Mouse (Mus musculus): ENCODE data around the gene Hal. TPM values are rescaled to one million over a fixed set of nuclear protein-coding genes. Genes with fewer than 3 reads are reported as not detected.

Gene Hal
- total RNA-seq, 2 experiments from 2014 or later = 0.08 to 0.15 TPM

DNA sequence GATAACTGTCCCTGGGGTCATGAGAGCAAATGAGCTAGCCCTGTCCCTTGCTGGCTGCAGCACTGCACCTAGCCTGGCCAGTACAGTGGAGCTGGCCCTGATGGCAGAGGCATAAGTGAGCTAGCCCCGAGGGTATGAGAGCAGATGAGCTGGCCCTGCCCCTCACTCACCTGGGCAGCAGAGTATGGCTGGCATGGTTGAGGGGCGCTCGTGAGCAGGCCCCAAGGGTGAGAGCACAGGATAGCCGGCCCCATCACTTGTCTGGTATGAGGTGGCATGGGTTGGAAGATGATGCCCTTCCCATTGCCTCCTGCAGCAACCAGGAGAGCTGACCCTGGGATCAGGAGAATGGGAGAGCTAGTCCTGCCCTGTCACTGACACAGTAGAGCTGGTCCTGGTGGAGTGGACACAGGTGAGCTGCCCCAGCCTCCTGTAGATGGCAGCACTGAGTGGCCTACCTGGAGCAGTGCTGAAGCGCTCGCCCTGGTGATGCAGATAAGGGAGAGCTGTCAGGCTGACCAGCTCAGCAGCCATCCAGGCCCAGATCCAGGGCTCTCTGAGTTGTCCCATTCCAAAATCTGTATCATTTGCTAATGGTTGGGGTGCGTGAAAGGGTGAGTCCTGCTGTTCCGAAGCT lies 3.4 kb upstream of the Hal start:
- Histone ChIP-seq H3K27ac (no peak overlapping the region), H3K4me3 (no peak overlapping the region)
- DNase-seq (ENCODE audit: low spot score in 2 of 2) = peak in 1 of 2 experiments; percentile 24
- TF ChIP-seq CTCF (conservative IDR thresholded peaks at IDR 0.05) = peak; percentile 72

DNA sequence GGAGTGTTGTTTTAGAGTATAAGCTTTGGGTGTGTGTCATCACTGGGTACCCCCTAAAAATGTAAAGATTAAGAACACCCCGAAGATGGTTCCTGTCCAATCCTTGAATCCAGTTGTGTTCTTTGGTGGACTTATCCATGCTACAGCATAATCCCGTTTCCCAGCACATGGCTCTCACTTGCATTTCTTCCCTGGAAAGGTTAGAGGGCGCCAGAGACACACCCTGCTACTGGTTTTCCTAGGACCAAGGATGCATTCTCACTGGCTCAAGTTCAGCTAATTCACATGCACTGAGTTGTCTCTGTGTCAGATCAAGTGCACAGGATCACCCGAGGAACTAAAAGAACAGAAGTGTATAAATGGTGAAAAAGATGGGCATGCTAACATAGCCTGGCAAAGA lies 1.9 kb upstream of the Hal start:
- DNase-seq (ENCODE audit: low spot score in 2 of 2) = peak; percentile 44 to 61
- Histone ChIP-seq H3K27ac (no peak overlapping the region), H3K4me3 (no peak overlapping the region)
- peak; percentile 83 for TF ChIP-seq CTCF (conservative IDR thresholded peaks at IDR 0.05)

DNA sequence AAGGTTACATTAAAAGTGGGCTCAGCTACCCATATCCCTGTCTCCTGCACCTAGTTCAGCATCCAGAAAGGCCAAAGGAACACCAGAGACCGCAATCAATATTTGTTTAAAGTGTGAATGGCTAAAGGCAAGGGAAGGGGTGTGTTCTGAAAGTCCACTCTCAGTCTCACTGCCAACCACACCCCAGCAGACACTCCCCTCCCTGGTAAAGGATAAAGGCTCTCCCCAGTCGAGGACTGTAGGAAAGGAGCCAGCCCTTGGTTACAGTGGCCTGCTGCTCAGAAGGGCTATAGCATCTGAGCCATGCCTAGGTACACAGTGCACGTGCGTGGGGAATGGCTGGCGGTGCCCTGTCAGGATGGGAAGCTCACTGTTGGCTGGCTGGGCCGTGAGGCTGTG lies 259 bp downstream of the Hal start:
- DNase-seq (ENCODE audit: low spot score in 2 of 2) = no peak
- TF ChIP-seq CTCF (conservative IDR thresholded peaks at IDR 0.05) = no peak
- Histone ChIP-seq H3K27ac (no peak overlapping the region), H3K4me3 (no peak overlapping the region)

DNA sequence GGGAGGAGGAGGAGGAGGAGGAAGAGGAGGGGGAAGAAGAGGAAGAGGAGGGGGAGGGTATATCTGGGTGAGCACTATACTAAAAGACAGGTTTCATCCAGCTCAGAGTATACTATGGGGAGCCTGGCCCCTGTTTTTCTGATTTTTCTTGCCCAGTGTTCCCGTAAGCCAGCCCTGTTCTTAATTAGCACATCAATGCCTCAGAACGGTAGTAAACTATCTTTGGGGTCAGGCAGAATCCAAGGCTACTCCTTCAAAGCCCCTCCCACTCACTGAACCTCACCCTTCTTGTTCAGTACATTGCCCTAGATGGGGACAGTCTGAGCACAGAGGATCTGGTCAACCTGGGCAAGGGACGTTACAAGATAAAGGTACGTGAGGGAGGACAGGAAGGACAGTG lies 1.9 kb downstream of the Hal start:
- Histone ChIP-seq H3K27ac (no peak overlapping the region), H3K4me3 (no peak overlapping the region)
- no peak for TF ChIP-seq CTCF (conservative IDR thresholded peaks at IDR 0.05)
- DNase-seq (ENCODE audit: low spot score in 2 of 2) = no peak

DNA sequence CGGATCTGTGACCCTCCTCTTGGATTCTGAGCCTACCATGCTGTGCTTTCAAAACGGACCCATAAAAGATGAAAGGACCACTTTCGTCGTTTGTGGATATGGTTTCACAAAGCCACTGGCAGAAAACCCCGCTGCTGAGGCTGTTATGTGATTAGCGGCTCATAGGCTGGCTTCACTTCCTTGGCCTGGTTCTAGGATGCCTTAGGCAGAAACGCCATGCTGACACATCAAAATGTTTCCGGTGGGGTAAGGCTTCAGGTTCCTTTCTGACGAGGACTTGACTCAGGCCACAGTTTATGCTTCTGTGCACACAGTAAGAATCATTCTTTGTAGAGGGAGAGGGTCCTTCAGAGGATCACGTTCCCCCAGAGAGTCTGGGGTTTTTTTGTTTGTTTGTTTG lies 12.3 kb downstream of the Hal start:
- no peak overlapping the region for H3K4me3 ChIP-seq
- DNase-seq (ENCODE audit: low spot score in 2 of 2) = no peak
- no peak for TF ChIP-seq CTCF (conservative IDR thresholded peaks at IDR 0.05)
- no peak overlapping the region for H3K27ac ChIP-seq

DNA sequence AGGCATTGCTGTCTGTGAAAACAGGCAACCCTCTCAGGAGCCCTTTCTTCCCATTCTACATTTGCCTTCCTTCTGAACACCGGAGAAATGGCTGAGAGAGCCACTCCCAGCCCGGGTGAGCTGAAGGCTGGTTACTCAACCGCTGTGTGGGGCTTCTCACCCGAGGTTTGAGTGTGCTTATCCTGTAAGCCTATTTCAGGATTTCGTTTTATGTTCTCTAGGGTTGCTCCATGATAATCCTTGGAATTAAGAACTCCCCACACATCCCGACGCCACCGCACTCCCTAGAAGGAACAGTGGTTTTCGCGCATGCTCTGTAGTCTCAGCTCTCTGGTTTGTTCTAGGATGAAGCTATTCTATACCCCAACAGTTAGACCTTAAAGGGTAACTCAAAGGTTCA lies 12.8 kb downstream of the Hal start:
- DNase-seq (ENCODE audit: low spot score in 2 of 2) = no peak
- Histone ChIP-seq H3K4me3 (no peak overlapping the region), H3K27ac (no peak overlapping the region)
- TF ChIP-seq CTCF (conservative IDR thresholded peaks at IDR 0.05) = no peak

DNA sequence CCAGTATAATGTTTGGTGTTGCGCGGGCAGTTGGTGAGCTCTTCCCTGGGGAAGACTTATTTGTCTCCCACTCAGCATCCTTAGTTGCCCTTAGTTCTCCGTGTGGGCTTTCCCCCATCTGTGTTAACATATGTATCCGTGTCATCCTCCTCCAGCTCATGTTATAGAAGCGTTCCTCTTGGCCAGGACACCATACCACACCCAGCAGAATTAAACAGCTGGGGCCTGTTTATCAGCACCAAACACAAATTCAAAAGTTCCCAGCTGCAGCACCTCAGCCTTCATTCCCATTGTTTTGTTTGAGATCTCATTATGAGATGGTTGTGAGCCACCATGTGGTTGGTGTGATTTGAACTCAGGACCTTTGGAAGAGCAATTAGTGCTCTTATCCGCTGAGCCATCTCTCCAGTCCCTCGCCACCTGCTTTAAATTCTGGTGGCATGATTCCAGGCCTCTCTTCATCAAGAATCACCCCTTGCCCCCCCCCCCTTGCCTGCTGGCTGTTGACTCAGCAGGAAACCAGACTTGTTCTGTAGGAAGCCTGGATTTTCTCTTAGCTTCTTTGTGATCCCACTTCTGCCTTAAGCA lies 19.9 kb downstream of the Hal start:
- no peak for TF ChIP-seq CTCF (conservative IDR thresholded peaks at IDR 0.05)
- no peak overlapping the region for H3K4me3 ChIP-seq
- no peak overlapping the region for H3K27ac ChIP-seq
- DNase-seq (ENCODE audit: low spot score in 2 of 2) = no peak

DNA sequence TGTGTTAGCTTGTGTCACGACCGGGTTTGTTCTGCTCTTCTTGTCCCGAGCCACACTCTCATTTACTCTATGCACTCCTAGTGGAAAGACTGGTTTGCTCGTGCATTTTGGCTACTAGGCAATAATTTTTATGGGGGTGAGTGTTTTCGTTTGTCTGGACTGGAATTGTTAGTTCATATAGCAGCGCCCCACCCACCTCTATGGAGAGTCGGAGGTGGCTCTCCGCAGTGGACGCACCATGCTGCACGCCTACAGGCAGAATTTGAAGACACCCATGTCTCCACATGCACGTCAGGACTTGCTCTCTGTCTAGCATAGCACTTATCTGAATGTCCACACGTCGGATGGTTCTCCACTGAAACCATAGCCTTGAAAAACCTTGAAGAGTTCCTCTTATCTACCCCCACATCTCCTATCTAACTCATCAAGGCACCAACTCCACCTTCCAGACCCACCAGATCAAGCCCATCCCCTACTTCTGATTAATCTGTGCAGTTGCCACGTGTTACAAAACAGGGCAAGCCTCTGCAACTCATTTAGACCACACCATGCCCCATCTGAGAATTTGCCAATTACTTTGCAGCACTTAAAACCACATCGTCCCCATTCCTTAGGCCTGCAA lies 21.1 kb downstream of the Hal start:
- DNase-seq (ENCODE audit: low spot score in 2 of 2) = no peak
- no peak overlapping the region for H3K27ac ChIP-seq
- no peak for TF ChIP-seq CTCF (conservative IDR thresholded peaks at IDR 0.05)
- no peak overlapping the region for H3K4me3 ChIP-seq

DNA sequence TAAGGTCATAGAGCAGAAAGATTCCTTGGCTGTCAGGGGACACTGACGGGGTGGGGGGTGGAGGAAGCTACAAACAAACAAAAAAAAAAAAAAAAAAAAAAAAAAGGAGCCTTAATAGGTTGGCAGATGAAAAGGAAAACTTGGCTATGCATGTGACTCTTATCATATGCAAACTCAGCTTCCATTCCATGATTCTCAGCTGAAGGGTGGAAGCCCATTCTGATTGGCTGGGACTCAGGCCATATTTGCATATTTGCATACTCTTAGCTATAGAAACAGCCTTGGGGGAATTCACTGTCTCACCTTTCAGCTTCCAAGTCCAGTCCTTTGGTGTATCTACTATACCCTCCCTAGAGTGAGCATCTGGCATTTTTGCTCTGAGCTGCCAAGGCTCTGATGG lies 26.9 kb downstream of the Hal start:
- Histone ChIP-seq H3K27ac (no peak overlapping the region), H3K4me3 (no peak overlapping the region)
- no peak for TF ChIP-seq CTCF (conservative IDR thresholded peaks at IDR 0.05)
- no peak for DNase-seq (ENCODE audit: low spot score in 2 of 2)

DNA sequence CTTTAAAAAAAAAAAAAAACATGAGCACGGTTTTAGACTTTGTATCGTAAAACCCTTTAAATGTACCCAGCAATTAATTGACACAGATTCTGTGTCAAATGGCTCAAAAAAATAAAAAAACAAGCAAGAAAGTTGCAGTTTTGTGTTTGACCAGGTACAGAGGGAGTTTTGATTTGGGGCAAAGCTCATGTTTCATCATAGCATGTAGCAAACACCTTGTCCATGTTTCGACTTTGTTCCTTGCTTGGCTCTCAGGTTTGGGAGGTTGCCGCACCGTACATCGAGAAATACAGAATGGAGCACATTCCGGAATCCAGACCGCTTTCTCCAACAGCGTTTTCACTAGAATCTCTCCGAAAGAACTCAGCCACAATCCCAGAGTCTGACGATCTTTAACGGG lies 27.4 kb downstream of the Hal start:
- no peak overlapping the region for H3K27ac ChIP-seq
- no peak for DNase-seq (ENCODE audit: low spot score in 2 of 2)

DNA sequence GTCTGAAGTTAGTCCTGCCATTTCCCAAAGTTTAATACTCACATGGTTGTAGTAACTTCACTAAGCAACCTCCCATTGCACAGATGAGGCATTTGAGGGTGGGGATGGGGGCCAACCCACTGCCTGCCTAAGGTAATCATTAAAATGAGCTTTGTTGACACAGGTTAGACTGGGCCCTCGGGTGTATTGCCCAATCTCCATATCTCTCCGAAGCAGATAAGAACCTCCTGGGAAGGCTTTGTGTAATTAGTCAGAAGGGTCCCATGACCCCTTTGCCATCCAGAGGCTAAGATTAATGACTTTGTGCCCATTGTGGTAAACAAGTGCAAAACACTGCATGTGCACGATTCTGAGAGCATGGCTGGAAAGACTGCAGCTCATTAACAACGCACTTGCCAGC lies 29.2 kb downstream of the Hal start:
- no peak for TF ChIP-seq CTCF (conservative IDR thresholded peaks at IDR 0.05)
- DNase-seq (ENCODE audit: low spot score in 2 of 2) = no peak
- Histone ChIP-seq H3K27ac (no peak overlapping the region), H3K4me3 (no peak overlapping the region)

More for the DNA sequence above, 27.4 kb downstream of the Hal start:
- H3K4me3 ChIP-seq = no peak overlapping the region
- no peak for TF ChIP-seq CTCF (conservative IDR thresholded peaks at IDR 0.05)

DNA sequence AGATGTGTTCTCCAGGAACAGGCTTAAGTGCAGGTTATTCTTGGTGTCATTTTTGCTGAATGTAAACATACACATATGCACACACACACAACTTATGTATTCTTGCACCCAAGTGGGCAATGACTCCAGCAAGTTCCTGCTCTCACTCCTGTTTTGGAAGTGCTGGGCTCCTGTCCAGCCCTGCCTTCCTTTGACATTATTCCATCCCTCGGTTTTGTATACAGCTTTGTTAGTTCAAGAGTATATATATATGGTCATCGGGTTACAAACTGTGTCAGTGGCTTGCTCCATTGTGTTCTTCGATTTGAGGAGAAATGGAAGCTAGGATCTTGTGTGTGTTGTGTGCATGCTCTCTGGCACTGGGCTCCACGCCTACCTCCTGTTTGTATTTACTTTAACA lies 29.6 kb downstream of the Hal start:
- no peak for DNase-seq (ENCODE audit: low spot score in 2 of 2)
- TF ChIP-seq CTCF (conservative IDR thresholded peaks at IDR 0.05) = no peak
- H3K27ac ChIP-seq = no peak overlapping the region
- no peak overlapping the region for H3K4me3 ChIP-seq

DNA sequence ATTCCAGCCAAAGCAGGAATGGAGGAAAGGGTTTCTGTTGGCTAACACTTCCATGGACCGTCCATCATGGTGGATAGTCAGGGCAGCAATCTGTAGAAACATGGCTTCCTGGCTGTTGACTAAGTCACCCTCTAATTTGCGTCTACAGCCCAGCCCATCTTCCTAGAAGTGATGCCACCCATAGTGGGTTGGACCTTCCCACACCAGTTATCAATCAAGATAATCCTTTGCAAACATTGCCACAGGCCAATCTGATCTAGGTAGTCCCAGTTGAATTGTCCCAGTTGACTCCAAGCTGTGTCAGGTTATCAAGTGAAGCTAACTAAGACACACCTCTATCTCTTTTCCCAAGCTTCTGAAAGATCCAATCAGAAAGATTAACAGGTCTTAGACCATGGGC lies 30.1 kb downstream of the Hal start:
- no peak for TF ChIP-seq CTCF (conservative IDR thresholded peaks at IDR 0.05)
- no peak for DNase-seq (ENCODE audit: low spot score in 2 of 2)
- no peak overlapping the region for H3K4me3 ChIP-seq
- H3K27ac ChIP-seq = no peak overlapping the region

DNA sequence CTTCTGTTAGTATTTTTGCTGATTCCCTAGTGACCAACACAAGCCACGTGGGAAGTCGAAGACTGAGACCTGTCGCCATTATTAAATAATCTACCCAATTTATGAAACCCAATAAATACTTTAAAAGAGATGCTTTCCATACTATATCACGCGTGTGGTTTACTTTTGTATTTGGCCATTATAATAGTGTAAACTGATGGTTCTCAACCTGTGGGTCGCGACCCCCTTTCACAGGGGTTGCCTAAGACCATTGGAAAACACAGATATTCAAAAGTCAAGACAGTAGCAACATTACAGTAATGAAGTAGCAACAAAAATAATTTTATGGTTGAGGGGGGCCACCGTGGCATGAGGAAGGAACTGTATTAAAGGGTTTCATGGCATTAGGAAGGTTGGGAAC lies 30.6 kb downstream of the Hal start:
- Histone ChIP-seq H3K27ac (no peak overlapping the region), H3K4me3 (no peak overlapping the region)
- no peak for TF ChIP-seq CTCF (conservative IDR thresholded peaks at IDR 0.05)
- DNase-seq (ENCODE audit: low spot score in 2 of 2) = no peak

All from layer of hippocampus, adult 2 months (tissue).